Mouse (Mus musculus): Measurements from ENCODE around the gene Pde12.
A peak's percentile ranks its signal among the peaks of the same experiment; 100 is the strongest.
"Not testable (repeated sequence)": the region's sequence is repeated elsewhere in the genome, so short reads cannot be mapped to it uniquely, and the experiment has no call there.

Pde12 gene

DNA sequence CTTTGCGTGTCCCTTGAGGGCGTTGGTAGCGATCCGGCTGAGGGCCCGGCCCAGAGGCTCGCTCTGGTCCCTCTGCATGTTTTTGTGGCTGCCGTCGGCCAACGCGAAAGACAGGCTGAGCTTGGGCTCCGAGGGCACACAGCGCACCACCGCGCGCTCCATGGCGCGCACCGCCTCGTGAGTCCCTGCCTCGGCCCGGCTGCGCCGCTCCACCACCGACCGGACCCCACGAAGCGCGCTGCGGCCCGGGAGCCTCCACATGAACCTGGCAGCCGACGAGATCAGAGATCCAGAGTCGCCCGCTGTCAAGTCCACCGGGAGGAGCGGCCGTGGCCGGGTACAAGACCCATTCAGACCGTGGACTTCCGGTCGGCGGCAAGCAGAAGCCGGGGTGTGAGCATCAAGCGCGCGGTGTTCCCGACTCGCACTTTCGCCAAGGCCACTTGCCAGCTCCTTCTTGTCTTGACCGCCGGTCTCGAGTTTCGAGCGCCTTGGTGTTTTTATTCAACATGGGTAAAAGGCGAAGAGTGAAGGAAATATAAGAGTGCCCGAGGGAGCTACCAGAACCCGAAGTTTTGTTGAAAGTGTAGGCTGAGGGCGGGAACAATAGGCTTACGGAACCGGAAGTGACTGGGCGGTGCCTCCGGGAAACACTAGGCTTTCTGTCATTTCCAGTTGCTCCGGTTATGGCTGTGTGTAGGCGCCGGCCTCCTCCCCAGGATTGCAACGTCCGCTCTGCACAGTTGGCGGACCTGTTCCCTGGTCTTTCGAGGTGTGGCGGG, at the start of gene Pde12:
Gene Pde12 (minus strand): TSS at position 592 of the 782 bp plus-strand sequence.
- peak; percentile 94 for ATAC-seq (ENCODE audit: insufficient number of reproducible peaks, low FRiP score, low TSS enrichment)

DNA sequence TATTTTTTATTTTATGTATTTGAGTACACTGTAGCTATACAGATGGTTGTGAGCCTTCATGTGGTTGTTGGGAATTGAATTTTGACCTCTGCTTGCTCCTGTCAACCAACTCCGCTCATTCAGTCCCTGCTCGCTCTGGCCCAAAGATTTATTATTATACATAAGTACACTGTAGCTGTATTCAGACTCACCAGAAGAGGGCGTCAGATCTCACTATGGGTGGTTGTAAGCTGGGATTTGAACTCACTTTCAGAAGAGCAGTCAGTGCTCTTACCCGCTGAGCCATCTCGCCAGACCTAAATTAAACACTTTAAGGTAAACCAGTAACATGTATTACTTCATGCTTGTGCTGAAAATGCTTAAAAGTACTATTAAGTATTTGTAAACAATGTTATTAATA, 35.6 kb upstream of the Pde12 start:
- ATAC-seq (ENCODE audit: insufficient number of reproducible peaks, low FRiP score, low TSS enrichment), result not testable (repeated sequence)

DNA sequence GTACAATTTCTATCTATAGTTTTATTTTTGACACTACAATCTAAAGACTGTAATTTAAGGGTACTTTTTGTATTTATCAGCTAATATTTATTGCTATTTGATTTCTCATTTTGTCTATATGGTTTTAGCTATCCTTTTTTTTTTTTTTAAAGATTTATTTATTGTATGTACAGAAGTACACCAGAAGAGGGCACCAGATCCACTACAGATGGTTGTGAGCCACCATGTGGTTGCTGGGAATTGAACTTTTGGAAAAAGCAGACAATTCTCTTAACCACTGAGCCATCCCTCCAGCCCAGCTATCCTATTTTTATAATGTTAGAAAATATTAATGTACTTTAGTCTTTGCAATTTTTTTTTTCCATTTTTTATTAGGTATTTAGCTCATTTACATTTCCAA, 28.2 kb upstream of the Pde12 start:
- no peak for ATAC-seq (ENCODE audit: insufficient number of reproducible peaks, low FRiP score, low TSS enrichment)

DNA sequence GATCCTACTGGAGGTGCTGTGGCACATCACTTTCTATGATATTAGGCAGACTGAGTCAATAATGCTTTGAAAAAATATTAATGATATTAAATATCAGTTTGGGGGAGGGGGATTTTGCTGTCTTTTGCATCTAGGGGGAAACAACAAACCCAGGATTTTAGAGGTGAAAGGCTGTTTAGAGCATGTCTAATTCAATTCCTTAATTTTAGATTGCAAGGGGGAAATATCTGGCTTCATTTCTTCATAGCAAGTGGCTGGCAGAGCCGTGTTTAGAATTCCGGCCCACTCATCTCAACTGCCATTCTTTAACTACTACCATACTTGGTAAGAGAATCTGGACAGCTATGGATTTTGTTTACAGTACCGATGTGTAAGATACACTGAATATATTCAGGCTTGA, 23.3 kb upstream of the Pde12 start, which contains the start of gene Dnah12:
Gene Dnah12 (plus strand): TSS at position 301 of the 400 bp plus-strand sequence.
- ATAC-seq (ENCODE audit: insufficient number of reproducible peaks, low FRiP score, low TSS enrichment), result no peak

DNA sequence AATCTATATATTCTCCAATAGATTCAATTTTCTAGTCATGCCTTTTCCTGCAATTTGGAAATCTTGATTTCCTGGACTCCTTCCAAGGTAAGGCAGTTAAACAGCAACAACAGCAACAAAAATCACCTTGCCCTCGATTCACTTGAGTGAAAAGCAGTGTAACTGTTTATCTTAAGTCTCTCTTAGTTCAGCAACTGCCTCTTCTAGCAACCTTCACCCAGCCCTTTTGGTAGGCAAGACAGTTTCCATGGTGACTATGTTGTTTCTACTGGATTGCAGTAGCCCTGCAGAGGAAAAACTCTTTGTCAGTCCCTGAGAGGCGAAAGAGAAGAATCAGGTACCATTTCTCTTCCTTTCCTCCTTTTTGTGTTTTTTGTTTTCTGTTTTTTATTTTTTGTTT, 21.7 kb upstream of the Pde12 start:
- no peak for ATAC-seq (ENCODE audit: insufficient number of reproducible peaks, low FRiP score, low TSS enrichment)

DNA sequence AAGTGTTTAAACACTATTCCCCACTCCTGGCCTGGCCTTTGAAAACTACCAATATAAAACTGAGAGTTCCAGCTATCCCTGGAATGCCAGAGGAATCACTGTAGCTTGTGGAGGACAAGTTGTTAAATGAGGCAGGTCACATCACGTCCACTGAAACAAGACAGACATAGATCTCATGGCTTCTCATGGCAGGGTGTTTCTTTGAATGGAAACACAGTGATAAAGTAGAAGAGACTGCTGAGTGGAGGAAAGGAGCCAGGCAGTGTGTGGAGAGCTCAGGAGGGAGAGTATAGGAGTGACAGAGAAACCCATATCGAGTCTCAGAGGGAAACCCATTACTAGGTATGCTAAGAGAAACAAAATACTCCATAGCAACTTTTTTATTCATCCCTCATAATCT, 21.0 kb upstream of the Pde12 start:
- no peak for ATAC-seq (ENCODE audit: insufficient number of reproducible peaks, low FRiP score, low TSS enrichment)

DNA sequence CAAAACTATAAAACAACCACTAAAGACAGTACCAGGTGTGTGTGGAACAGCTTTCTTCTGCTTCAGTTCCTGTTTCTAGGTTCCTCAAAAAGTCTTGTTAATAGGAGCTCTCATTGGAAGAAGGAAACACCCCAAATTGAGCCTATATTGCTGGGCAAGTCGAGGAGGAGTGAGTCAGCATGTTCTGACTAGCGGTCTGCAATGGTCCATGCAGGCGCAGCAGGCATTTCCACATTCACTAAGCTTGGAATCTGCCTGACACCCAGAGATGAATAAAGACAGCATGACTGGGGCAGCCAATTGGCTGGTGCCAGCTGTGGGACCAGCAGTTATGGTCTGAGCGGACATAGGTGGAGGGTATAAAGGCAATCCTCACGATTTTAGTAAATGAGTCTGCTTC, 6.1 kb upstream of the Pde12 start:
- no peak for ATAC-seq (ENCODE audit: insufficient number of reproducible peaks, low FRiP score, low TSS enrichment)

DNA sequence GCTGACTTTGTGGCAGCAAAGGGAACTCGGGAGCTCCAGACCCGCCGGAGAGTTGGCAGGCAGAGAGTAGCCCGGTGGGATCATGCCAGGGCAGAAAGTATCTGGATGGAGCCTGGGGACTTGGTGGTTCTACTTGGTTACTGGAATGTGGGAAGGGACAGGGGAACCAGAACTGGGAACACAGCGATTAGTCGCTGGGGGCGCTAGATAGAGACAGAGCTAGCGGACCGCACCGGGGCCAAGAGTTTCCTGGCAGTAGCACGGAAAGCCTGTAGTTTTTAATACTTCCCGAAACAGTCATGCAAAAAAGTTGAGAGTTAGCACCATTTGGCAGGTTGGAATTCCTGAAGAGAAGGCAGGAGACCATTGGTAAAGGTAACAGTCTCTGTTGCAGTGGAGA, 5.7 kb upstream of the Pde12 start:
- no peak for ATAC-seq (ENCODE audit: insufficient number of reproducible peaks, low FRiP score, low TSS enrichment)

DNA sequence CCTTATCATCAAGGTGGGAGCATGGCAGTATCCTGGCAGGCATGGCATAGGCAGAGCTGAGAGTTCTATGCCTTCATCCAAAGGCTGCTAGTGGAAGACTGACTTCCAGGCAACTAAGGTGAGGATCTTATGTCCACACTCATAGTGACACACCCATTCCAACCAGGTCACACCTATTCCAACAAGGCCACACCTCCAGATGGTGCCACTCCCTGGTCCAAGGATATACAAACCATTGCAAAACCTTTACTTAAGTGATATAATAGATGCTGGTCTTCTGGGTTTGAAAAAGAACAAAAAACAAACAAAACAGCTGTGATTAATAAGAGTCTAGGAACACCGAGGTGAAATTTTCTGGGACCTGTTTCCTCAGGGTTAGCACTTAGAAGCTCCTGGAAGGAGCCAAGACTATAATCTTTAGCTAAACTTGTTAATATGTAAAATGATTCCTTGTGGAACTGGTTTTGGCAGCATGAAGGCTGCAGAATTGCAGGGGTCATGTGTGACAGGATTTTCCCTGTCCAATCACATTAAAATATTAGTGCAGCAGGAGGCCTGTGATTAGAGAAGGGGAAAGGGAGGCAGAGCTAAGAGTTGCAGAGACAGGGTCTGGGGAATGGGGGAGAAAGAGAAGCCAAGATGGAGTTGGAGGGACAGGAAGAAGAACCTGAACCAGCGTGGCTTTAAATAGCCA, 4.9 kb upstream of the Pde12 start:
- not testable (repeated sequence) for ATAC-seq (ENCODE audit: insufficient number of reproducible peaks, low FRiP score, low TSS enrichment)

DNA sequence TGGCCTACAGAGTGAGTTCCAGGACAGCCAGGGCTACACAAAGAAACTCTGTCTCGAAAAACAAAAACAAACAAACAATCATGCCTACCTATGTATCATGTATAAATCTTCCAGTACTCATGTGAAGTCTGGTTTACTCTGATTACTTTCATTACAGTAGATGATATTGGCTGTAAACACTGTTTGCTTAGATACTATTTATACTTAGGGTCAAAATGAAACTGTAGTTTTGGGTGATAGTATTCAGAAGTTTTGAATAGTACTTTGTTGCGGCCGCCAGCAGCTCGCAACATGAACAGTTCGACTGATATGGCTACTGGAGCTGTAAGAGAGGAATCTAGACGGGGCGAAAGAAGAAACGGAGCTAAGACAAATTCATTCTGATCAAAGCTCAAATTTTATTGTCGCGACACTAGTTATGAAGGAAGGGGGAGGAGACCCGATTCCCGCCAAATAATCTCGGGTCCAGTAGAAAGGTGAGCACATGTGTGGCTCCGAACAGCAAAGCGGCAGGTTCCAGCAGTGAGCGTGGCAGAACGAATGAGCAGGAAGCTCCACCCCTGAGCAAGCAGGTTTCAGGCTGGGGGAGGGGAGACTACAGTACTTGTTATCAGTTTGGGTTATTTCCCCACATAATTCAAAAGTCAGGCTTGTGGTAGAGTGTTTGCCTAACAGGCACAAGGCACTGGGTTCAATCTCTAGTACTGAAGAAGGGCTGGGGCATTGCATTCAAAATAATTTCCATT, 2.4 kb upstream of the Pde12 start:
- ATAC-seq (ENCODE audit: insufficient number of reproducible peaks, low FRiP score, low TSS enrichment), result not testable (repeated sequence)

DNA sequence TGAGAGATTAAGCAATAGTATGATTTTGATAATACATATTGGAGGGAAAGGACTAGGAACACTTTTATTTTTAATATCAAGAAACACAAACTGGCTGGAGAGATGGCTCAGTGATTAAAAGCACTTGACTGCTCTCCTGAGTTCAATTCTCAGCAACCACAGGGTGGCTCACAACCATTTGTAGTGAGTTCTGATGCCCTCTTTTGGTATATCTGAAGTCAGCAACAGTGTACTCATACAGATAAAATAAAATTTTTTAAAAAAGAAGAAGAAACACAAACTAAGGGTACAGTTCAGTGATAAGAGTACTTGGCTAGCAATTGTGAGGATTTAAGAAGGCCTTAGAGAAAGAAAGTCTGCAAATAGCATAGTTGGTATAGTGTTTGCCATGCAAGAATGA, 1.3 kb upstream of the Pde12 start:
- no peak for ATAC-seq (ENCODE audit: insufficient number of reproducible peaks, low FRiP score, low TSS enrichment)

DNA sequence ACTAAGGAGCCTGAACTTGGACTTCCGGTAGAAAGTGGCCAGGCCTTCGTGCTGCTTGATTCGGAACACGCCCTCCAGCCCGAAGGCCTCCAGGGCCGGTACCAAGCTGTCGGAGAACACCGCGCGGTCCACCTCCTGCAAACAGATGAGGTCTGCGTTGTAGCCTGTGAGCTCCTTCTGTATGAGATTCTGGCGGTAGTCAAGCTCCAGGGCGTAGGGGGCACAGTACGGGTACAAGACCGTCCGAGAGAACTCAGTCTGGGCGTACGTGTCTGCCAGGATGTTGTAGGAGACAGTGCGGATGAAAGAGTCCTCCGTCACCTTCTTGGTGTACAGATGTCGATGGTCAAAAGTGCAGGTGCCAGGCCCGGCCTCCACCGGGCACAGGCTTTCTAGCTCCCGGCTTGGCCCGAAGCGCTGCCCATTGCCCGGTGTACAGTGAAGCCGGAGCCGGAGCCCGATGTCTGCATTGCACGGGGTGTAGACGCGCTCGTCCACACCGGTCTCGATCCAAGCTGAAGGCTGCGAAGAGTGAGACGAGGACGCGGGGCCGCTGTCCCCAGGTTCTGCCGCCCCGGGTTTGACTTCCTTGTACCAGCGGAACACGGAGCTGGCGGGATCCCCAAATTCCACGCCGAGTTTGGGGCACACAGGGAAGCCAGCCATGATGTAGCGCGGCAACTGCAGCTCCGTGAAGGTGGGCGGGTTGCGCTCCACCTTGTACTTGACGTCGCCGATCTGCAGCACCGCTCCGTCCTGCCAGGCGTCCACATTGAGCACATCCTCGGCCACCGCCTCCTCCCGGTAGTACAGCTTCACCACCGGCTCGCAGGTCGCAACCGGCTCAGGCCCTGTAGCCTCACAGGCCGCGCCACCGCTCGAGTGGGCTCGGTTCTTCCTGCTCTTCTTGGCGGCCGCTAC, 1.1 kb downstream of the Pde12 start:
- ATAC-seq (ENCODE audit: insufficient number of reproducible peaks, low FRiP score, low TSS enrichment), result peak; percentile 34; the same call in 1 of the 2 replicates

DNA sequence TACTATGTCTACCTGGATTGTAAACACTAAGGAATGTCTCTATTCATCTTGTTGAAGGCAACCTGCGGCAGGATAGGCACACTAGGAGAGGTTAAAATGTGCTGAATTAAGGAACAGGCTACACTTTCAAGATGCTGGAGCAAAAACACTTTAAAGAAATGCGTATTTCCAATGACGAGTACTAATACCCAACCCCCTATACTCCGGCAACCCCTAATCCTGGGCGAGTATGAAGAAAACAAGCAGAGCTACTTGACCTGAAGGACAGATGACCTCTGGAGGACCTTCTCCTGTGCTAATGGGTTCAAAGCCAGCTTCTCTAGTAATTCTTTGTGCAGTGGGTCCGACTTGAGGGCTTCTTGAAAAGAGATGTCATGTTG, 1.7 kb downstream of the Pde12 start:
- ATAC-seq (ENCODE audit: insufficient number of reproducible peaks, low FRiP score, low TSS enrichment), result no peak

DNA sequence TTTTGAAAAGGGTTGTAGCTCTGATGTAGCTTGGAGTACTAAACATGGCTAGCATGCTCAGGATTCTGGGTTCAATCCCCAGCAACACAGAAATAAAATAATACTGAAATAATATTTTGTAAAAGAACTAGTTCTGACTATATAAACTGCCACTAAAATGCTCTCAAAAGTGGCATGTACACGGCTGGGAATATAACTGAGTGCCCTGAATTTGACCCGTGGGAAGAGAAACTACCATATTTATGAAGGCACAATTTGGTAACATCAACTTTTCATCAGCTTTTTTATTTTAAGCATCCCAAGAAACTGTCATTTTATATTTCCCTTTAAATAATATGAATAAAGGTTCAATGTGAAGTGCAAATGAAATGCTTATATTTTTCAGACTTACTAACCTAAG, 5.8 kb downstream of the Pde12 start:
- no peak for ATAC-seq (ENCODE audit: insufficient number of reproducible peaks, low FRiP score, low TSS enrichment)

DNA sequence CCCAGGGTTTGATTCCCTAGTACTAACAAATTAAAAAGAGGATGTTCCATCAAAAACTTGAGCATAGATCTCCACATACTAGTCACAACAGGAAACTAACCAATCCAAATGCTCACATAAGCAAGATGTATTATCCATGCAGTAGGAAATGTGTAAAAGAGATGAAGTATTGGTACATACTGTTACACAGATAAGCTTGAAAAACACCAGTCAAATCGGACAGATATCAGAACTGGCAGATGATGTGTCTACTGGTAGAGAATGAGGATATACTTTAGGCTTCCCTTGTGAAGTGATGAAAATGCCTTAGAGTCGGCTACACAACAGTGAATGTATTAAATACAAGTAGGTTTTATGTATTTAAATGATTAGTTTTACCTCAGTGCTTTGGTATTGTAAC, 7.2 kb downstream of the Pde12 start:
- ATAC-seq (ENCODE audit: insufficient number of reproducible peaks, low FRiP score, low TSS enrichment), result no peak

DNA sequence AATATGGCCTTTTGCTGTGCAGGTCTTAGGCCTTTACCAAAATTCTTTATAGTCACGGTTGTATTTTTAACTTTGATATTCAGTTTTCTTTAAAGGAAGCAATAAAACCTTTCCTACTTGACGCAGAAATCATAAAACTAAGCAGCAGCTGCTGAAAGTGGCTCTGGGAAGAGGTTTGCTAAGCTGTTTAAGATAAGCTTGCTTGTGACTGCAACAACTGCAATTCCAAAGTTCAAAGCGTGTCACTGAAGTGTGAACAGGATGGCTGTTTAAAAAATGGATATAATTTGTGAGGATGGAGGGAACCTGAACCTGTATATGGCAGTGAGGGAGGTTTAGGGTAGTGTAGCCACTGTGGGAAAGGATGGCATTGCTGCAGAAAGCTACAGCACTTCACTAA, 7.7 kb downstream of the Pde12 start:
- ATAC-seq (ENCODE audit: insufficient number of reproducible peaks, low FRiP score, low TSS enrichment), result no peak

DNA sequence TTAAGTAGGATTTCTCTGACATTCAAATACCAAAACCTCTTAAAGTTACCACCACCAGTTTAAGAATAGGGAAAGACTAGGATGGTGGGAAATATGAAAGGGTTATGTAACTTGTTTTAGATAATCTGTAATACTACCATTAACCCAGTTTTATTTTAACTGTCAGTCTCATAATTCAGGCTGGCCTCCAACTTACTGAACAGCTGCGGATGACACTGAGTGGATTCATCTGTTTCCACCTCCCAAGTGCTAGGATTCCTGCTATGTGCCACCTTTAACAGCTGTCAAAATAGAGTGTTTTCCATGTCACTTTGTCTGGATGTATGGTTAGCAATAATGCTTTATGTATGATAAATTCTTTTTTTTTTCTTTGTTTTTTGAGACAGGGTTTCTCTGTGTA, 9.4 kb downstream of the Pde12 start:
- no peak for ATAC-seq (ENCODE audit: insufficient number of reproducible peaks, low FRiP score, low TSS enrichment)

DNA sequence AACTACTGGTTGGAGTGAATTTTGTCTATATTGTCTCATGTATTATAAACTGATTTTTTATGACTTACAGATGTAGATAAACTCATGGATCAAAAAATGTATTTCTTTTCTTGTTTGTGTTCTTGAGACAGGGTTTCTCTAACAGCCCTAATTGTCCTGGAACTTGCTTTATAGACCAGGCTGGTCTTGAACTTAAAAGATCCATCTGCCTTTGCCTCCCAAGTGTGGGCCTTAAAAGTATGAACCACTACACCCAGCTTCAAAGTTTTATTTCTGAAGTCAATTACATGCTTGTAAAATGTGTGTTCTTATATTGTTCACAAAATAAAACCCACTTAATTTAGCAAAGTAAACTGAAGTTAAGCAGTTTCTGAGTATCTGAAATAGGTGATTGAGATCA, 11.5 kb downstream of the Pde12 start:
- ATAC-seq (ENCODE audit: insufficient number of reproducible peaks, low FRiP score, low TSS enrichment), result no peak

DNA sequence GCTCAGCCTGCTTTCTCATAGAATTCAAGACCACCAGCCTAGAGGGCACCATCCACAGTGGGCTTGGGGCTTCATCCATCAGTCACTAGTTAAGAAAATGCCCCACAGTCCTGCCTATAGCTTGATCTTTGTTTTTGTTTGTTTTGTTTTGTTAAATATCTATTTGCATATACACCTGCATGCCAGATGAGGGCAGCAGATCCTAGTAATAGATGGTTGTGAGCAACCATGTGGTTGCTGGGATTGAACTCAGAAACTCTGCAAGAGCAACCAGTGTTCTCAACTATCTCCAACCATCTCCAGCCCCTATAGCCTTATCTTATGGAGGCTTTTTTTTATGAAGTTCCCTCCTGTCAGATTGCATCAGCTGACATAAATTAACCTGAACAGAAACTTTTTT, 17.8 kb downstream of the Pde12 start:
- ATAC-seq (ENCODE audit: insufficient number of reproducible peaks, low FRiP score, low TSS enrichment), result no peak

DNA sequence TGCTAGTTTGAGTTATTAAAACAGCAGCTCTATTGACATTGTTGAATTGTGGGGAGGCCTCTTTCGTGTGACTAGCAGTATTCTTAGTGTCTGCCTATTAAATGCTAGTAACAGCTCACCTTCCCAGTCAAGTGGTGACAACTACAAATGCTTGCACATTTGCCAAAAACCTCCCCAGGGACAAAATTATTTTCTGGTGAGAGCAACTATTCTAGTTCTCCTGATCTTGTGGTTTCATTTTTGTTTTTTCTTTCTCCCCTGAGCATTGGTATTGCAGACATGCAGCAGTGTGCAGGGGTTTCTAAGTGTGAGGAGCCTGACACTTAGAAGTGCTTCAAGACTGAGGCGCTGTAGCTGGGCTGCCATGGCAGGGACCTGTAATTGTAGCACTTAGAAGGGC, 21.9 kb downstream of the Pde12 start:
- no peak for ATAC-seq (ENCODE audit: insufficient number of reproducible peaks, low FRiP score, low TSS enrichment)
